Mouse (Mus musculus) forebrain, embryonic 14.5 days (tissue): ENCODE measurements at regions not wholly inside any gene's neighbourhood (a gene's known extent, or its start where the extent isn't known, plus 50 kb on each side); places are given as distances from the start of the nearest gene placed in this dataset.

Source experiments
- ATAC-seq: fragments of 200-750 bp; cut with Nextera tagmentation; 2 replicates; pipeline ENCODE4 v1.8.0; 2017; ENCODE audit warnings: mild to moderate bottlenecking, moderate library complexity
- DNase-seq: peaks from one replicate; pipeline ENCODE4 v3.0.0-alpha.2; 2015; ENCODE audit warnings: low spot score
- H3K27ac ChIP-seq: fragments of 300-500 bp; sonication (generic); 2 replicates; pipeline ENCODE4 v1.5.1; 2014; ENCODE audit warnings: low read depth, mild to moderate bottlenecking, control low read depth, low read length, moderate library complexity
- H3K27me3 ChIP-seq: fragments of 300-500 bp; sonication (generic); replicated peaks from 2 replicates; pipeline ENCODE4 v1.6.1; 2014; ENCODE audit warnings: low read length, control low read depth, mixed read lengths; ENCODE audit not compliant: control insufficient read depth, insufficient read depth
- H3K36me3 ChIP-seq: fragments of 300-500 bp; sonication (generic); 2 replicates; pipeline ENCODE4 v1.6.1; 2014; ENCODE audit warnings: low read length, control low read depth; ENCODE audit not compliant: control insufficient read depth, insufficient read depth
- H3K4me1 ChIP-seq: fragments of 300-500 bp; sonication (generic); 2 replicates; pipeline ENCODE4 v1.6.1; 2014; ENCODE audit warnings: antibody characterized with exemption, low read length, control low read depth; ENCODE audit not compliant: control insufficient read depth, insufficient read depth
- H3K4me2 ChIP-seq: fragments of 300-500 bp; sonication (generic); 2 replicates; pipeline ENCODE4 v1.6.1; 2014; ENCODE audit warnings: mild to moderate bottlenecking, control low read depth, low read length
- H3K4me3 ChIP-seq: fragments of 300-500 bp; sonication (generic); 2 replicates; pipeline ENCODE4 v1.5.1; 2014; ENCODE audit warnings: low read depth, low read length, control low read depth
- H3K9ac ChIP-seq: fragments of 300-500 bp; sonication (generic); 2 replicates; pipeline ENCODE4 v1.6.1; 2014; ENCODE audit warnings: mild to moderate bottlenecking, low read length, control low read depth, moderate library complexity
- H3K9me3 ChIP-seq: fragments of 300-500 bp; sonication (generic); replicated peaks from 2 replicates; pipeline ENCODE4 v1.6.1; 2016; ENCODE audit warnings: low read length, control low read depth, mixed read lengths; ENCODE audit not compliant: control insufficient read depth
- WGBS: fragments of 180-500 bp; shearing (Covaris S2); extraction: QIAGEN DNeasy Blood & Tissue Kit; methylation state at CpG from one replicate; pipeline ENCODE4 v1.1.7; 2014; 5-methylcytosine and 5-hydroxymethylcytosine counted together

- DNase-seq: no peak
- Histone ChIP-seq H3K9me3 (no peaks in the 10 kb centered on the region), H3K36me3 (no peaks in the 10 kb centered on the region), H3K4me3 (no peak overlapping the region), H3K4me1 (no peaks in the 10 kb centered on the region), H3K4me2 (no peak overlapping the region), H3K27ac (no peak overlapping the region), H3K9ac (no peak overlapping the region), H3K27me3 (no peaks in the 10 kb centered on the region)
- WGBS: 58% methylated on average over 6 of the region's 6 CpGs
- ATAC-seq: no peak
Measured at GRCm38 (mm10) chrX:158311429-158311828, 268.3 kb upstream of the Cnksr2 start.

GRCm38 (mm10) chrX:158308554-158308953, 265.5 kb upstream of the Cnksr2 start:
- peak; percentile 1 for DNase-seq
- H3K4me2 ChIP-seq: no peak overlapping the region
- no peak for ATAC-seq
- no peak overlapping the region for H3K4me3 ChIP-seq
- no peaks in the 10 kb centered on the region for H3K4me1 ChIP-seq
- no peaks in the 10 kb centered on the region for H3K27me3 ChIP-seq
- no peak overlapping the region for H3K9ac ChIP-seq
- H3K9me3 ChIP-seq: no peaks in the 10 kb centered on the region
- H3K27ac ChIP-seq: no peak overlapping the region
- H3K36me3 ChIP-seq: no peaks in the 10 kb centered on the region
- 48% methylated on average over 5 of the region's 5 CpGs for WGBS
